Mouse (Mus musculus) hindbrain, embryonic 10.5 days (tissue): Measurements from ENCODE around the gene Ppfibp2. TPM values are rescaled to one million over a fixed set of nuclear protein-coding genes. Genes with fewer than 3 reads are reported as not detected.
A peak's percentile ranks its signal among the peaks of the same experiment; 100 is the strongest.

Source experiments
- DNase-seq: peaks from one replicate; pipeline ENCODE4 v3.0.0-alpha.2; 2017; ENCODE audit warnings: low spot score
- H3K27ac ChIP-seq: fragments of 300-500 bp; sonication (generic); 2 replicates; pipeline ENCODE4 v1.5.1; 2016; ENCODE audit warnings: mild to moderate bottlenecking, moderate library complexity
- H3K27me3 ChIP-seq: fragments of 300-500 bp; sonication (generic); 2 replicates; pipeline ENCODE4 v1.6.1; 2016; ENCODE audit warnings: mild to moderate bottlenecking; ENCODE audit not compliant: poor library complexity, insufficient read depth, severe bottlenecking
- H3K36me3 ChIP-seq: fragments of 300-500 bp; sonication (generic); 2 replicates; pipeline ENCODE4 v1.6.1; 2016; ENCODE audit warnings: mild to moderate bottlenecking, moderate library complexity
- H3K4me1 ChIP-seq: fragments of 300-500 bp; sonication (generic); replicated peaks from 2 replicates; pipeline ENCODE4 v1.6.1; 2016; ENCODE audit warnings: mild to moderate bottlenecking
- H3K4me3 ChIP-seq: fragments of 300-500 bp; sonication (generic); 2 replicates; pipeline ENCODE4 v1.5.1; 2016; ENCODE audit warnings: mild to moderate bottlenecking, moderate library complexity
- H3K9me3 ChIP-seq: fragments of 300-500 bp; sonication (generic); 2 replicates; pipeline ENCODE4 v1.6.1; 2016; ENCODE audit warnings: mild to moderate bottlenecking, moderate library complexity
- WGBS: fragments of 180-500 bp; shearing (Covaris S2); methylation state at CpG from one replicate; pipeline ENCODE4 v1.1.7; 2016; 5-methylcytosine and 5-hydroxymethylcytosine counted together
- polyA plus RNA-seq: library from polyadenylated mRNA; unstranded; fragments of >200 nt; fragmentation: Nextera tagmentation; extraction: Ambion mirVana; gene quantifications from 2 replicates; pipeline ENCODE4 v1.2.1, GENCODE M21; 2016

Ppfibp2 gene
- polyA plus RNA-seq, 1 experiment from 2014 or later = 7.4 TPM

DNA sequence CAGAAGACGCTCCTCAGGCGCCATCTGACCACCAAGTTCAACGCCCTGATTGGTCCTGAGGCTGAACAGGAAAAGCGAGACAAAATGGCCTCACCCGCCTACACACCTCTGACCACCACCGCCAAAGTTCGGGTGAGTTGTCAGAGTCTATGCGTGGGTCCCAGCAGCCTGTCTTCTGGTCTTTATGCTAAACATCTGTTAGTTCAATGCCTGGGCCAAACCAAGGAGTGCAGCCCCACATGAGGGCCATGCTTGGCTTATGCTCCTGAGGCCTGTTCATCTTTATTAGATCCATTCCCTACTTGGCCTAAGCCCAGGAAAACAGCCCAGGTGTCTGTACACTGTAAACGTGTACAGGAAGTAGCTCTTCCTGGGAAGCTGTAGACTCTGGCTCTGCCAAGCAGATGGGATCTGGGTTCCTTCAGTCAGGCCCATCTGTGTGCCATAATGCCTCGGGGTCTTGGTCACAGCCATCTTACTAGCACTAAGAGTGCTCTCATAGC is 148.0 kb downstream of the Ppfibp2 start:
- H3K9me3 ChIP-seq = no peaks in the 10 kb centered on the region
- H3K36me3 ChIP-seq = peaks cover 11% of the 10 kb centered on the region; the same call in 1 of the 2 replicates
- no peak overlapping the region for H3K27ac ChIP-seq
- no peak for DNase-seq
- H3K4me3 ChIP-seq = no peak overlapping the region
- no peaks in the 10 kb centered on the region for H3K4me1 ChIP-seq
- 87% methylated on average over 10 of the region's 10 CpGs for WGBS
- H3K27me3 ChIP-seq = no peaks in the 10 kb centered on the region

DNA sequence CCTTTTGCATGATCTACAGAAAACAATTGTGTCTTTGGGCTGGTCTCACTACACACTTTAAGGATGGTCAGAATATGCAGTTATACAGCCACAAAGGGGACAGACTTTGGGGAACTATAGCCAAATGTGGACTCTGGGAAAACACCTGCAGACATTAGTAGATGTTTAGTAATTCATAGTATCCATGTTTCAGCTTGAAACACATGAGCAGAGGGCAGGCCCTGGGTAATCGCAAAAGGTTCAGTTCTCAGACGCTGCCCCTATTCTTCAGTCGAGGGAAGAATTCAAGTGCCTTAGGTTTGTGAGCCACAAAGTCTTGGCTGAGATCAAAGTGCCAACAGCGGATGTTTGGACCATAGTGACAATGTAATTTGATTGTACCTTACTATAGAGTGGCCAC is 149.4 kb downstream of the Ppfibp2 start:
- H3K9me3 ChIP-seq = no peaks in the 10 kb centered on the region
- no peak for DNase-seq
- 93% methylated on average over 4 of the region's 4 CpGs for WGBS

DNA sequence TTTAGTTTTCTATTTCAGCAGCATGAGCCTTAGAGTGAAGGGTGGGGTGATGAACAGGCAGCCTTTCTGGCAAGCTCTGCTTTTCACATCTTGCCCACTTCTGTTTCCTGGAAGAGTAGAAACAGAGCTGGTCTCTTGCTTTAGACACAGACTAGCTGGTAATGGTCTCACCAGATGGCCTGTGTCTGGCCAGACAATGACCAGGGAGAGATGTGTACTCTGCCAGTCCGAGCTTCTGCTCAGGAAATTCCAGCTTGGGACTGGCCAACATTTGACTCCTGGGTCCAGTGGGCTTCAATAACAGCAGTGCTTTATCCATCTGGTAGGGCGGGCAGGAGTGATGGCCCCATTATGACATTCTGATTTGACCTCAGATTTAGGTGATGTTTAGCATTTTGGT is 150.1 kb downstream of the Ppfibp2 start:
- no peak for DNase-seq
- Histone ChIP-seq H3K27me3 (no peaks in the 10 kb centered on the region), H3K36me3 (peaks cover 11% of the 10 kb centered on the region; the same call in 1 of the 2 replicates), H3K4me1 (no peaks in the 10 kb centered on the region), H3K9me3 (no peaks in the 10 kb centered on the region), H3K27ac (no peak overlapping the region), H3K4me3 (no peak overlapping the region)
- WGBS = 84% methylated on average over 2 of the region's 2 CpGs

More for the DNA sequence above, 149.4 kb downstream of the Ppfibp2 start:
- no peaks in the 10 kb centered on the region for H3K27me3 ChIP-seq
- H3K4me3 ChIP-seq = no peak overlapping the region
- H3K4me1 ChIP-seq = no peaks in the 10 kb centered on the region
- peaks cover 11% of the 10 kb centered on the region; the same call in 1 of the 2 replicates for H3K36me3 ChIP-seq
- H3K27ac ChIP-seq = no peak overlapping the region

DNA sequence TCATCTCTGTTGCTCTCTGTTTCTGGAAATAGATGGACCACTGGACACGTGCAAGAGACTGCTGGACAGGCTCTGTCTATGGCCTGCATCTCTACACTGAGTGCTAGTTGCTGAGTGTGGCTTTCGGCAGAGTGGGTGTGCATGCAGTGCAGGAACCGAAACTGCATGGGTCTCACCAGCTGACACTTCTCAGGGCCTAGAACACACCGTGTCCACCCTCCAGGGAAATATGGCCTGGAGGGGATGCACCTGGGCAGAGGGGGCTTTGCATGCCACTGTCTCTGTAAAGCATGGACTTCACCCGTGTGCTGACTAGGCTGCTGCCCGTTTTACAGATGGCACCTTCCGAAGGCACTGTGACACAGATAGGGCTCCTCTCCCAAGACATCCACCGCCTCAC is 151.0 kb downstream of the Ppfibp2 start:
- Histone ChIP-seq H3K4me3 (no peak overlapping the region), H3K27me3 (no peaks in the 10 kb centered on the region), H3K4me1 (no peaks in the 10 kb centered on the region), H3K27ac (no peak overlapping the region), H3K9me3 (no peaks in the 10 kb centered on the region), H3K36me3 (peaks cover 11% of the 10 kb centered on the region; the same call in 1 of the 2 replicates)
- no peak for DNase-seq
- 89% methylated on average over 8 of the region's 8 CpGs for WGBS

DNA sequence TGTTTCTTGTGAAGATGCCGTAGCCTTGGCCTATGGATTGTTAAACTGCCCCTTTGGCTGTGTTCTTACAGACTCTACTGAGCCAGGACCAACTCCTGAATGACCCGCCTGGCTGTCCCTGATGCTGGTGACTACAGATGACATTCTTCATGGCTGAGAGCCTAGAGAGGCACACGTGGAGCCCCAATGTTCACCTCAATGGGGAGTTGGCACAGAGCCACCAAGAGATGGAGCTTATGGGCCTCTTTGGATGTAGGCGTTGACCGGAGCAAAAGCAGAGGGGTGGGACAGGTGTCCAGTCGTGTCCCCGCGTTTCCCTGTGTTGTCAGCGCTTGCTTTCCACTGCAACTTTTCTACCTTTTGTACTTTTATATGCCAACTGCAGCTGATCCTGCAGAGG is 152.5 kb downstream of the Ppfibp2 start:
- no peak for DNase-seq
- no peak overlapping the region for H3K4me3 ChIP-seq
- H3K36me3 ChIP-seq = peaks cover 11% of the 10 kb centered on the region; the same call in 1 of the 2 replicates
- H3K9me3 ChIP-seq = no peaks in the 10 kb centered on the region
- H3K27ac ChIP-seq = no peak overlapping the region
- 89% methylated on average over 9 of the region's 9 CpGs for WGBS
- no peaks in the 10 kb centered on the region for H3K27me3 ChIP-seq
- no peaks in the 10 kb centered on the region for H3K4me1 ChIP-seq

DNA sequence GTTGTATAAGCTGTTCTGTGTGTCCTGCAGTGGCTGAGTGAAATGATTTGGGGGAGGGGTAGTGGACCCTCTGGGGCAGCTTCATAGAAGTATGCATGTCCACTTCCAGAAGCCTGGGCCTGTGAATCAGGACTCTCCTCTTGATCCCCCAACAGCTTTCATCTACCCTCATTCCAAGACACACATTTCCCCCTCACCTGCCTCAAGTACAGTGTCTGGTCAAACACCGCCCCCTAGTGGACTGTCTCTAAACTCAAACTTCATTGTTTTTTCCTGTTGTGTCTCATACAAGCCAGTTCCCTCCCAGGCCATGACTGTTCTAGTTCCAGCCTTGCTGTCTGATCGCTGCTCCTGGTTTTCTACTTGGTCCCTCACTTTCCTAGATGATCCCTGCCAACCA is 152.9 kb downstream of the Ppfibp2 start:
- Histone ChIP-seq H3K9me3 (no peaks in the 10 kb centered on the region), H3K27ac (no peak overlapping the region), H3K36me3 (peaks cover 10% of the 10 kb centered on the region; the same call in 1 of the 2 replicates), H3K27me3 (no peaks in the 10 kb centered on the region), H3K4me3 (no peak overlapping the region), H3K4me1 (no peaks in the 10 kb centered on the region)
- WGBS = 17% methylated on average over 2 of the region's 2 CpGs
- peak; percentile 62 for DNase-seq

DNA sequence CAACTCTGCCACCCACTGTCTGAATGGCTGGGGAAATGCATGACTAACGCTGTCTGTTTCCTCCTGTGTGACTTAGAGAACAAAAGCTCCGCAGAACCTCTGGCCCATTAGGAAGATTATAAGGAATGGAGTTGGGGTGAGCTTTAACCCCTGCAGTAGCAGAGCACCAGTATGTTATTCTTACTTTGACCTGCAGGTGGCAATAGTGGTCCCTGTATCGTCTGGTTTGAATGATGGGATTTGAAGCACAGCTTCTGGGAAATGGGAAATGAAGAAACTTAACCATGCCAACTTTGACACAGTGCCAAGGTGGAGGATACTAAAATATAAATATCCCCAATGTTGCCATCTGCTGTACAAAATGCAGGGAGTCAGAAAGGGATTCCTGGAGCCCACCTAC is 154.3 kb downstream of the Ppfibp2 start:
- peak; percentile 52 for DNase-seq
- Histone ChIP-seq H3K4me3 (no peak overlapping the region), H3K36me3 (no peaks in the 10 kb centered on the region), H3K27ac (no peak overlapping the region), H3K27me3 (no peaks in the 10 kb centered on the region), H3K9me3 (no peaks in the 10 kb centered on the region), H3K4me1 (no peaks in the 10 kb centered on the region)
- 7% methylated on average over 3 of the region's 3 CpGs for WGBS

DNA sequence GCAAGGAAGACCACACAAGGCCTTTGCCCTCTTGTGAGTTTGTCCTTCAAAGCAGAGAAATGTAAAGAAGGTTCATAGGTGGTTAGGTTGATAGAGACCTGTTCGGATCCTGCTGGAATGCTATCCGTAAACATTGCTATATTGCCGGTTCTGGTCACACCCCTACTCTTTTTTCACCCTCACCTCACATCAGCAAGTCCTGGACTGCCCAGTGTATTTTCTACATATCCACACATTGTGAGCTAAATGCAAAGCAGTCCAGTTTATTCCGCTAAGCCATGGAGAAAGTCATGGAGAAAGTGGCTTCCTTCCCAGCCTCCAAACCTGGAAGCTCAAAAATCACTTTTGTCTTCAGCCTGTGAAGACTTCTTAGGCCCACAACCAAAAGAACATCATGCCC is 154.7 kb downstream of the Ppfibp2 start:
- no peaks in the 10 kb centered on the region for H3K4me1 ChIP-seq

DNA sequence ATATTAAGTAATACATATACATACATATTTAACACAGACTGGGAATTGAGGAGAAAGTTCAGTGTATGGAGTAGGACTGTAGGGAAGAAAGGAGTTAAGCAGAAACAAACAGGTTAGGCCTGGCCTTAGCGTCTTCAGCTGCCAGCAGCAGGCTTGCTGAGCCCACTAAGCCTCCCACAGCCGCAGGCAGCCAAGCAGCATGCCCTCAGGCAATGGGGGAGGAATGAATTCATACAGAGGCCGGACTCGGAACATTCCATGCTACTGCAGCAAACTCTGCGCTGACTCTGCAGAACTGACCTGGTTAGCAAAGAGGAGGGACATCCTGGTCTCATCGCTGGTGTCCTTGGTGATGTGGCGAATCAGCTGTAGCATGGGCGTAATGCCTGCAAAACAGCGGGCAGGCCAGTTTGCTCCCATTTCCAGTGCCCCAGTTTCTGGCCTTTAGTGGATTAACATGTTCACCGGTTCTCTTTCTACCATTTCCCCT is 157.1 kb downstream of the Ppfibp2 start:
- no peak for DNase-seq
- Histone ChIP-seq H3K4me3 (no peak overlapping the region), H3K27me3 (0 out of 2 replicates have a peak, but pooled peaks cover 2% of the 10 kb centered on the region), H3K4me1 (no peaks in the 10 kb centered on the region), H3K36me3 (no peaks in the 10 kb centered on the region), H3K9me3 (no peaks in the 10 kb centered on the region), H3K27ac (no peak overlapping the region)
- 78% methylated on average over 10 of the region's 10 CpGs for WGBS

More for the DNA sequence above, 154.7 kb downstream of the Ppfibp2 start:
- Histone ChIP-seq H3K4me3 (no peak overlapping the region), H3K9me3 (no peaks in the 10 kb centered on the region), H3K27ac (no peak overlapping the region), H3K27me3 (no peaks in the 10 kb centered on the region), H3K36me3 (no peaks in the 10 kb centered on the region)
- 96% methylated on average over 4 of the region's 4 CpGs for WGBS
- no peak for DNase-seq

DNA sequence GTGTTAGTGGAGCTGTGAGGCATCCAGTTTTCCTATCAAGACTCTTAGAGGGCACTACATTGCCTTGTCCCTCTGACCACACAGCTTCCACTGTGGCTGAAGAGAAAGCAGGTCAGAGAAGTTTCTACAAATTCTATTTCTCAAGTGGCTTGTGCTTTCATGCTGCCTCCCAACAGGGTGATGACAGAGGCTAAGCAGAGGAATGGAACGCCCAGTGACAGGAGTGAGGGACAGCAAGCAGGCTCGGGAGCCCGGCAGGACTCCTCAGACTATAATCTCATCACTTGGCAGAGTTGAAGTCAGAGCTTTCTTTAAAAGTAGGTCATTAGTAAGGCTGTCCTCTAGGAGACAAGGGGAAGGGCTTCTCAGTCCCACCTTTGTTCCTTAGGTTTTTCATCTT is 160.9 kb downstream of the Ppfibp2 start:
- WGBS = 71% methylated on average over 3 of the region's 3 CpGs
- no peaks in the 10 kb centered on the region for H3K36me3 ChIP-seq
- H3K27ac ChIP-seq = no peak overlapping the region
- H3K27me3 ChIP-seq = peaks cover 9% of the 10 kb centered on the region; the same call in 1 of the 2 replicates
- no peaks in the 10 kb centered on the region for H3K9me3 ChIP-seq
- DNase-seq = no peak
- no peak overlapping the region for H3K4me3 ChIP-seq
- peaks cover 10% of the 10 kb centered on the region for H3K4me1 ChIP-seq

DNA sequence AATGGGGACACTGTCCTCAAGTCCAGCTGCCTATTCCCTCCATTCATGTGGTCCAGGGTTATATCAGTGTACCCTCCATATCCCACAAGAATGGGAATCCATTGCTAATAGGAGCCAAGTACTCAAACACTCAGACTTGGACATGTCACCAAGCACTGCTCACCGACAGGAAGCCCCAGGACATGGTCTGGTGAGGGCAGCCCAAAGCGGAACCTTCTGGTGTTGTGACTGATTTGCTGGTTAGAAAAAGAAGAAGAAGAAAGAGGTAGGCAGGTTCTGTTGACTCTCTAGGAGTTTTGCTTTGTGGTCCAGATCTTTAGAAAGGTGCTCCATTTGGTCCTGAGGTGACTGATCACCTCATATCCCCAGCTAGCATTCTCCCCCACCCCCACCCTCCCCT is 161.7 kb downstream of the Ppfibp2 start:
- Histone ChIP-seq H3K36me3 (no peaks in the 10 kb centered on the region), H3K27ac (no peak overlapping the region), H3K27me3 (peaks cover 9% of the 10 kb centered on the region; the same call in 1 of the 2 replicates), H3K9me3 (no peaks in the 10 kb centered on the region), H3K4me1 (peaks cover 10% of the 10 kb centered on the region), H3K4me3 (no peak overlapping the region)
- DNase-seq = no peak
- 91% methylated on average over 2 of the region's 2 CpGs for WGBS

DNA sequence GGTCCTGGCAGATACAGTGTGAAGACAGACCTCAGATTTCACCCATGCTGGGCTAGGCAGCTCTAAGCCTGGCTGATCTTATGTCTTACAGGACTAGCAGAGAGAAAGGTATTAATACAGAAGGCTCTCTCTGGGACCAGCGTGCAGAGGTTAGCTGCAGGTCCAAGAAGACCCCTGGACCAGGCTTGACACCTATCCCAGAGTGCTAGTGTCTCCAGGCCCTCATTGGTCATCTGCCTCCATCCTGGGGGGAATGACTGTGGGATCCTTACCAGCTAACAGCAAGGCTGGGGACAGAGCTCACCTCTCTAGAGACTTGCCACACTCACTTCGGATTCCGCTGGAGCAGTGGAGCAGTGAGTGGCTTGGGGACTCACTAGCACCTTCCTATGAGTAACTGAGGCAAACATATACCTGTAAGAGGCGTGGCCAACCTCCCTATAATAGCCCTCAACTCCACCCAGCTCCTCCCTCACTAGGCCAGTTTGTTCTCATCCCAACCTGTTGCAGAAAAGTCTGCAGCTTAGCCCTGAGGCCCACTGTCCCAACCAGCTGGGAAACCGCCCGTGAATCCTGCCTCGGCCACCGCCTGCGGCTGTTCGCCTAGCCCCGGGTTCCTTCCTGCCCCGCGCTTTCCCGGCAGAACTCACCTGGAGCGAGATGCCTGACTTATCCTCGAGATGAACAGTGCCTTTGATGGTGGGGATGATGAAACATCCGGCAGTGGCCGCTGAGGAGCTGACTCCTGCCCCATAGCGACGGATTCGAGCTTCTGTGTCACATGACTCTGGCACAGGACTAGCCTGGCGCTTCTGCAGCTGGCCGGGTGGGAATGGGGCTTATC is 162.5 kb downstream of the Ppfibp2 start, which contains the start of gene Cyb5r2:
Gene Cyb5r2, minus strand, starts transcription at position 725 of the 844 bp plus-strand sequence.
- Histone ChIP-seq H3K27ac (peak within 1 kb of the TSS; percentile 69), H3K36me3 (no peaks in the 10 kb centered on the region)
- WGBS = 15% methylated on average over 23 of the region's 23 CpGs

DNA sequence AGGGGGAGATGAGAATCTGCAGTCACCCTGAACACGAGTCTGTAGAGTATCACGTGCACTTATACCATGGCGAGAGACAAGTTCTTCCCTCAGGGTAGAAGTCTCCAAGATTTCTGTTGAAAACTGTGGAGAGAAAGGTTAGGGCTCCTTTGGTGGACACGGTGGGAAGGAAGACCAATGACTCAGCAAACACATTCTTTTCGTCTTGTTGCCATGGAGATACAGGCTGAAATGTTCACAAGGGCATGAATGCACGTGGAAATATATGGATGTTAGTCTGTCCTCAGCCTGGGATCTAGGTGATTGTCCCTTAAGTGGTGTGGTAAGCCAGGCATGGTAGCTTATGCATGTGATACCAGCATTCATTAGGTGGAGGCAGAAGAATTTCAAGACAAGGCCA is 175.8 kb downstream of the Ppfibp2 start:
- H3K27me3 ChIP-seq = no peaks in the 10 kb centered on the region
- no peak for DNase-seq
- no peaks in the 10 kb centered on the region for H3K9me3 ChIP-seq
- no peak overlapping the region for H3K4me3 ChIP-seq
- H3K4me1 ChIP-seq = 0 out of 2 replicates have a peak, but pooled peaks cover 6% of the 10 kb centered on the region
- H3K36me3 ChIP-seq = no peaks in the 10 kb centered on the region
- H3K27ac ChIP-seq = no peak overlapping the region
- WGBS = 65% methylated on average over 6 of the region's 6 CpGs

More for the DNA sequence above, 162.5 kb downstream of the Ppfibp2 start, which contains the start of gene Cyb5r2:
- Histone ChIP-seq H3K4me3 (peak within 1 kb of the TSS; percentile 49), H3K9me3 (no peaks in the 10 kb centered on the region), H3K27me3 (peaks cover 9% of the 10 kb centered on the region; the same call in 1 of the 2 replicates), H3K4me1 (peaks cover 10% of the 10 kb centered on the region)
- DNase-seq = peak; percentile 57
